Comparison of ENCODE assay signal across 7 mouse cellular contexts in the genomic region with DNA sequence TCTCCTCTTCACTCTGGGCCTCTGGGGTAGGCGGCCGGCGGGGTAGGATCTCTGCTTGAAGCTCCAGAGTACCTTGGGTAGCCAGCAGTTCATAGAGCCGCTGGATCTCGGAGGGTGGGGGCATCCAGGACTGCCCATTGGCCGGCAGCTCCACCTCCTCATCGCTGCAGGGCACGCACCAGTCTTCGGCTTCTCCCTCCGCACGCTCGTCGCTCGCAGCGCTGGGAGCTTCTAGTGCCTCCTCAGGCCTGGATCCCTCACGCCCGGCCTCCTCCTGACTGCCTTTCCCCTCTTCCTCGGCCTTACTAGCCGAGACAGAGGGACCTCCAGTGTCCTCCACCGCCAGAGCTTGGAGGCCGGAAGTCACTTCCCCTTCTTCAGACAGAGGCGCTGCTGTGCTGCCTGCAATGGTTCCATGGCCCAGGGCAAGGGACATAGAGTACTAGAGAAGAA. TPM values are rescaled to one million over a fixed set of nuclear protein-coding genes. Genes with fewer than 3 reads are reported as not detected.
DNase-seq lines count a peak whose midpoint lies in the region; ATAC-seq and TF ChIP-seq lines count a peak whose summit lies in the region.

No protein-coding gene starts in this region.

- peak overlapping the region; percentile 92 for H3K4me3 ChIP-seq in lung, adult 2 months (replicated peaks; ENCODE audit: extremely low read depth, low read depth, low read length)
- peak overlapping the region; percentile 77 for H3K4me3 ChIP-seq in forebrain, embryonic 11.5 days (ENCODE audit: low read depth, low read length)
- H3K4me3 ChIP-seq in limb, embryonic 11.5 days (ENCODE audit: low read depth, low read length): peak overlapping the region; percentile 64
- peak overlapping the region; percentile 52 for H3K4me3 ChIP-seq in midbrain, postnatal 0 days (ENCODE audit: low read depth, low read length)

- no peaks in the 10 kb centered on the region for H3K9me3 ChIP-seq in forebrain, embryonic 11.5 days (ENCODE audit: control insufficient read depth, low read length)
- no peaks in the 10 kb centered on the region for H3K9me3 ChIP-seq in limb, embryonic 11.5 days (ENCODE audit: control insufficient read depth, low read length)
- no peaks in the 10 kb centered on the region for H3K9me3 ChIP-seq in midbrain, postnatal 0 days (ENCODE audit: low read length)

- peak overlapping the region; percentile 94 for H3K9ac ChIP-seq in forebrain, embryonic 11.5 days (ENCODE audit: low read length)
- H3K9ac ChIP-seq in limb, embryonic 11.5 days (ENCODE audit: low read length): peak overlapping the region; percentile 86
- peak overlapping the region; percentile 70 for H3K9ac ChIP-seq in midbrain, postnatal 0 days (replicated peaks; ENCODE audit: low read length, poor library complexity, severe bottlenecking)

- peaks cover 18% of the 10 kb centered on the region for H3K4me1 ChIP-seq in lung, adult 2 months (ENCODE audit: control insufficient read depth, insufficient read depth, low read length)
- peaks cover 15% of the 10 kb centered on the region for H3K4me1 ChIP-seq in forebrain, embryonic 11.5 days (replicated peaks; ENCODE audit: control insufficient read depth, insufficient read depth, low read length)
- peaks cover 35% of the 10 kb centered on the region for H3K4me1 ChIP-seq in limb, embryonic 11.5 days (ENCODE audit: control insufficient read depth, insufficient read depth, low read length)
- H3K4me1 ChIP-seq in midbrain, postnatal 0 days (ENCODE audit: insufficient read depth, low read length): peaks cover 36% of the 10 kb centered on the region

- TF ChIP-seq CTCF in lung, adult 2 months (IDR thresholded peaks at IDR 0.05; ENCODE audit: insufficient read depth, low read length): no peak
- TF ChIP-seq CTCF in midbrain, postnatal 0 days (IDR thresholded peaks at IDR 0.05): no peak

- TF ChIP-seq POLR2A in lung, adult 2 months (IDR thresholded peaks at IDR 0.05; ENCODE audit: borderline replicate concordance, extremely low read depth, low read depth, low read length): peak; percentile 81; the same call in 1 of the 2 replicates

- WGBS in lung, adult 2 months: 1% methylated on average over 22 of the region's 22 CpGs
- under 1% methylated on average over 22 of the region's 22 CpGs for WGBS in forebrain, embryonic 11.5 days
- under 1% methylated on average over 22 of the region's 22 CpGs for WGBS in limb, embryonic 11.5 days
- under 1% methylated on average over 22 of the region's 22 CpGs for WGBS in midbrain, postnatal 0 days

- H3K27me3 ChIP-seq in forebrain, embryonic 11.5 days (ENCODE audit: control insufficient read depth, insufficient read depth, low read length): no peaks in the 10 kb centered on the region
- no peaks in the 10 kb centered on the region for H3K27me3 ChIP-seq in limb, embryonic 11.5 days (ENCODE audit: control insufficient read depth, insufficient read depth, low read length)
- H3K27me3 ChIP-seq in midbrain, postnatal 0 days (ENCODE audit: insufficient read depth, low read length): no peaks in the 10 kb centered on the region

- peaks cover 2% of the 10 kb centered on the region for H3K36me3 ChIP-seq in forebrain, embryonic 11.5 days (ENCODE audit: control insufficient read depth, insufficient read depth, low read length)
- H3K36me3 ChIP-seq in limb, embryonic 11.5 days (ENCODE audit: control insufficient read depth, insufficient read depth, low read length): peaks cover 4% of the 10 kb centered on the region; the same call in 1 of the 2 replicates
- peaks cover 12% of the 10 kb centered on the region; the same call in 1 of the 2 replicates for H3K36me3 ChIP-seq in midbrain, postnatal 0 days (ENCODE audit: insufficient read depth, low read length)

- peak overlapping the region; percentile 96 for H3K4me2 ChIP-seq in forebrain, embryonic 11.5 days (ENCODE audit: low read depth, low read length, severe bottlenecking)
- peak overlapping the region; percentile 82 for H3K4me2 ChIP-seq in limb, embryonic 11.5 days (ENCODE audit: low read depth, severe bottlenecking)
- H3K4me2 ChIP-seq in midbrain, postnatal 0 days (ENCODE audit: low read depth, low read length, poor library complexity, severe bottlenecking): peak overlapping the region; percentile 93

- ATAC-seq in forebrain, embryonic 11.5 days (replicated peaks; ENCODE audit: low FRiP score): peak; percentile 50
- peak; percentile 37; the same call in 1 of the 2 replicates for ATAC-seq in limb, embryonic 11.5 days (ENCODE audit: insufficient number of reproducible peaks, low FRiP score, low TSS enrichment, low read depth)
- ATAC-seq in midbrain, postnatal 0 days (ENCODE audit: low FRiP score): peak; percentile 51

- peak overlapping the region; percentile 93 for H3K27ac ChIP-seq in forebrain, embryonic 11.5 days (ENCODE audit: low read depth, low read length)
- H3K27ac ChIP-seq in limb, embryonic 11.5 days (replicated peaks; ENCODE audit: low read depth, low read length): peak overlapping the region; percentile 85
- H3K27ac ChIP-seq in midbrain, postnatal 0 days (ENCODE audit: low read depth, low read length): peak overlapping the region; percentile 86

- DNase-seq in lung, adult 2 months: no peak
- DNase-seq in lung, postnatal 14 days: no peak
- peak; percentile 76 to 79 for DNase-seq in adrenal gland, postnatal 36 days
- peak; percentile 80 for DNase-seq in forebrain, embryonic 11.5 days (ENCODE audit: low spot score)
- no peak for DNase-seq in limb, embryonic 11.5 days (ENCODE audit: low spot score)
- DNase-seq in midbrain, postnatal 0 days (ENCODE audit: low spot score): peak; percentile 61
- DNase-seq in adipocyte (ENCODE audit: low spot score): no peak

RNA-seq across cellular contexts. Expression of gene Pagr1b, which starts 0.2 kb away (rescaled TPM):
- 2.6 and 2.8 TPM in 2 replicates for polyA plus RNA-seq in lung, adult 2 months (2012; rRNA removed)
- 1 to 10 TPM in 1 of 2 experiments, not detected in 1; 3.0 TPM for total RNA-seq in adrenal gland, postnatal 36 days (2021)
- not detected in 2 replicates for polyA plus RNA-seq in forebrain, embryonic 11.5 days (2014; fragmentation: Nextera tagmentation; extraction: Ambion mirVana)
- polyA plus RNA-seq in limb, embryonic 11.5 days (2014; fragmentation: Nextera tagmentation; extraction: Ambion mirVana): not detected in 2 replicates
- total RNA-seq in midbrain, postnatal 0 days (2014; rRNA removed): 2.4 TPM in 1 of 2 replicates, not detected in the other
- 0.66 TPM in 1 of 2 replicates, not detected in the other for polyA plus RNA-seq in midbrain, postnatal 0 days (2015; fragmentation: Nextera tagmentation; extraction: Ambion mirVana)

RNA-seq across cellular contexts. Expression of gene Pagr1a, which starts 0.6 kb away (rescaled TPM):
- polyA plus RNA-seq in lung, adult 2 months (2012; rRNA removed): 5.7 and 7.5 TPM in 2 replicates
- 10 to 100 TPM in 1 of 2 experiments, 1 to 10 TPM in 1; 4.4 to 15.1 TPM for total RNA-seq in adrenal gland, postnatal 36 days (2021)
- polyA plus RNA-seq in forebrain, embryonic 11.5 days (2014; fragmentation: Nextera tagmentation; extraction: Ambion mirVana): 60.5 and 72.4 TPM in 2 replicates
- 59.5 and 88.7 TPM in 2 replicates for polyA plus RNA-seq in limb, embryonic 11.5 days (2014; fragmentation: Nextera tagmentation; extraction: Ambion mirVana)
- total RNA-seq in midbrain, postnatal 0 days (2014; rRNA removed): 5.3 TPM in 1 of 2 replicates, not detected in the other
- polyA plus RNA-seq in midbrain, postnatal 0 days (2015; fragmentation: Nextera tagmentation; extraction: Ambion mirVana): 33.1 and 41.1 TPM in 2 replicates

RNA-seq across cellular contexts. Expression of gene Mvp, which starts 2.1 kb away (rescaled TPM):
- polyA plus RNA-seq in lung, adult 2 months (2012; rRNA removed): 82.2 and 125 TPM in 2 replicates
- 100 to 1,000 TPM; 102 to 129 TPM for total RNA-seq in adrenal gland, postnatal 36 days (2021)
- 3.9 and 4.4 TPM in 2 replicates for polyA plus RNA-seq in forebrain, embryonic 11.5 days (2014; fragmentation: Nextera tagmentation; extraction: Ambion mirVana)
- 2.3 and 3.0 TPM in 2 replicates for polyA plus RNA-seq in limb, embryonic 11.5 days (2014; fragmentation: Nextera tagmentation; extraction: Ambion mirVana)
- total RNA-seq in midbrain, postnatal 0 days (2014; rRNA removed): 4.2 and 7.2 TPM in 2 replicates
- 3.9 and 4.4 TPM in 2 replicates for polyA plus RNA-seq in midbrain, postnatal 0 days (2015; fragmentation: Nextera tagmentation; extraction: Ambion mirVana)

RNA-seq across cellular contexts. Expression of gene Gm42742, which starts 4.4 kb away (rescaled TPM):
- polyA plus RNA-seq in lung, adult 2 months (2012; rRNA removed): 26.5 and 38.8 TPM in 2 replicates
- total RNA-seq in adrenal gland, postnatal 36 days (2021): 10 to 100 TPM; 28.9 to 29.6 TPM
- polyA plus RNA-seq in forebrain, embryonic 11.5 days (2014; fragmentation: Nextera tagmentation; extraction: Ambion mirVana): 60.9 and 64.7 TPM in 2 replicates
- 26.2 and 66.8 TPM in 2 replicates for polyA plus RNA-seq in limb, embryonic 11.5 days (2014; fragmentation: Nextera tagmentation; extraction: Ambion mirVana)
- total RNA-seq in midbrain, postnatal 0 days (2014; rRNA removed): 52.3 and 55.5 TPM in 2 replicates
- 45.3 and 55.5 TPM in 2 replicates for polyA plus RNA-seq in midbrain, postnatal 0 days (2015; fragmentation: Nextera tagmentation; extraction: Ambion mirVana)

RNA-seq across cellular contexts. Expression of gene Prrt2, which starts 4.5 kb away (rescaled TPM):
- polyA plus RNA-seq in lung, adult 2 months (2012; rRNA removed): 8.1 and 9.8 TPM in 2 replicates
- 1 to 10 TPM; 1.9 to 2.9 TPM for total RNA-seq in adrenal gland, postnatal 36 days (2021)
- polyA plus RNA-seq in forebrain, embryonic 11.5 days (2014; fragmentation: Nextera tagmentation; extraction: Ambion mirVana): 9.6 and 10.3 TPM in 2 replicates
- polyA plus RNA-seq in limb, embryonic 11.5 days (2014; fragmentation: Nextera tagmentation; extraction: Ambion mirVana): 7.7 and 9.2 TPM in 2 replicates
- 102 and 155 TPM in 2 replicates for total RNA-seq in midbrain, postnatal 0 days (2014; rRNA removed)
- 109 and 124 TPM in 2 replicates for polyA plus RNA-seq in midbrain, postnatal 0 days (2015; fragmentation: Nextera tagmentation; extraction: Ambion mirVana)

Comparison
In these comparisons a context has a peak if more than half of its experiments do, and no peak if none do; other contexts are left out.
1. DNase-seq: peak in adrenal gland, postnatal 36 days (2 of 2), forebrain, embryonic 11.5 days (single experiment) and midbrain, postnatal 0 days (single experiment); none in lung, adult 2 months (single experiment), lung, postnatal 14 days (single experiment), limb, embryonic 11.5 days (single experiment) and adipocyte (single experiment).
2. RNA of gene Mvp, which starts 2.1 kb away (polyA plus RNA-seq): 82.2 to 125 TPM in lung, adult 2 months; 3.9 to 4.4 TPM in midbrain, postnatal 0 days, 3.9 to 4.4 TPM in forebrain, embryonic 11.5 days and 2.3 to 3.0 TPM in limb, embryonic 11.5 days; every median in the first group is over 10 times any median in the second.
3. Peak in every context shown above with its lines, with median percentiles within 50 percentile points of each other: H3K4me3 ChIP-seq, ATAC-seq, H3K27ac ChIP-seq, H3K4me2 ChIP-seq and H3K9ac ChIP-seq.